Mouse (Mus musculus): ENCODE measurements around the gene Frem1.

The Frem1 gene

DNA sequence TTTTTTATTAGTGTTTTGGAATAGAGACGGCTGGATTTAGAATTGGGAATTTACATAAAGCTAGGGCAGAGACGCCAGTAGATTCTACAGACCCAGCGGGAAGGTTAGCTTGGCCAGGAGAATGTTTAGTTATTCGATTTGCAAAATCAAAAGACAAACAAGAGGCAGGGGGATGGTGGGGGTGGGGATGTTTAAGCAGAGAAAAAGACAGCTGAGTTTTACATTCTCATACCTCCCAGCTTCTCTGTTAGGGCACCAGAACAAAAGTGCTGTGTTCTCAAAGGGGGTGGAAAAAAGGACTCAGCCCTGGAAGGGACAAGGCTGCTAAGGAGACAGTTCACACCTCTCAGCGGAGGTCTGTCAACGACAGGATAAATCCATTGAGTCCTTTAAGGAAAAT lies 180.0 kb downstream of the Frem1 start:
- DNase-seq (ENCODE audit: low spot score in 2 of 2) = no peak

DNA sequence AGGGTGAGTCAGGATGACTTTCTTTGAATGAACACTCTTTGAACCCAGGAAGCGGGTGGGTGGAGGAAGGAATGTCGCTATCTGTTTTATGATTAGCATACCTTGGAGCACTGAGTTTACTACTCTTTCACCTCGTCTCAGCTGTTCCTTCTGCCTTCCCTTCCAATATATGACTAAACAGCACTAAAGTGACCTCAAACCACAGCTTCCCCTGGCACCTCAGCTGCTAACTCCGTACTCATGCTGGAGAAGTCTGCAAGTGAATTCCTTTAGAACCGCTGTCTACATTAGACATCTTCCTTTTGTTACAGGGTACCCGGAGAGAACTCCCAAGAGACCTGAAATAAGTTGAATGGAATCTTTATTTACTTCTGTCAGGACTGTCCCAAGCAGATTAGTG lies 181.2 kb downstream of the Frem1 start:
- DNase-seq (ENCODE audit: low spot score in 2 of 2) = no peak

DNA sequence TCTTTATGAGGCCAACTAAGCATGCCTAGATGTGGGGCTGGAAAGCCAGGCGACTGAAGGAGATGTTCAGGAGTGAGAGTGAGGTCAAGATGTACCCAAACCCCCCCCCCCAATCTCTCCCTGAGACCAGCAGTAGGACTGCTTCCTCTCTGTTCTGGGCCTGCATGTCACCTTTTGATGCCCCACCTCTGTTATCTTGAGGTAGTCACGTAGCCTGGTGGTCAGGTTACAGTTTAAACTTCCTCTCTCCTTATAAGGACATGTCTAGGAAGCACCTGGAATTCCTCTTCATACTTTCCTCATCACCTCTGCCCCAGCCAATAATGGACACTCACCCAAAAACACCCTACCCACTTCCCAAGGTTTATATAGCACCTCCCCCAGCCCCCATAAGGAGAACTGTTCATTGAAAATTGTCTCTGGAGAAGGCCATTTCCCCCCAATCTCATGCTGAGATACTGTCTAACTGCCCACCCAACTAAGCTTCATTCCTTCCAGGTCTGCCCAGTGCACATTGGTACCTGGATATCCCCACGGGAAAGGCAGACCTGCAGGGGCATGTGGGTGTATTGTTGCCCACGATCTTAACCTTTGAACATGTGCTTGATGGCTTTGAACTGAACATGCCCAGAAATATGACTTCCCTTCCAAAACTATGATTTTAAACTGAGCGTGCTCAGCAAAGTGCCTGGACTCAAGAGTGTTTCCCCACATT lies 184.3 kb downstream of the Frem1 start:
- DNase-seq (ENCODE audit: low spot score in 2 of 2) = no peak

DNA sequence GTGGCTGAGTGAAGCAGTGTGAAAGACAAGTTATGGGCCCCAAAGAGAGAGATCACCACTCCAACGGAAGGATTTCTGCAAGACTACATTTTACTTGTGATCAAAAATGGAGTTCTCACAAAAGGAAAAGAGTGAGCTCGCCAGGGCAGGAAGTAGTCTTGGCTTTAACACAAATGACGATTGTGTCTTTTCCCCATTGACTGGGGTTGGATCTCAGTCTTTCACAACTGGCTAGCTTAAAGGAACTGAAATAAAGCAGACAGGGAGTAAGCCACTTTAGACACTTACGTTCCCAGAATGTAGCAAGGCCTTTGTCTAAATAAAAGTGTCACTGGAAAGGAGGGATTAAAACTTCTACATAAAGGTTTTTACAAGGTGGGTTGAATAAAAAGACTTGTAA lies 185.0 kb downstream of the Frem1 start:
- DNase-seq (ENCODE audit: low spot score in 2 of 2) = no peak

DNA sequence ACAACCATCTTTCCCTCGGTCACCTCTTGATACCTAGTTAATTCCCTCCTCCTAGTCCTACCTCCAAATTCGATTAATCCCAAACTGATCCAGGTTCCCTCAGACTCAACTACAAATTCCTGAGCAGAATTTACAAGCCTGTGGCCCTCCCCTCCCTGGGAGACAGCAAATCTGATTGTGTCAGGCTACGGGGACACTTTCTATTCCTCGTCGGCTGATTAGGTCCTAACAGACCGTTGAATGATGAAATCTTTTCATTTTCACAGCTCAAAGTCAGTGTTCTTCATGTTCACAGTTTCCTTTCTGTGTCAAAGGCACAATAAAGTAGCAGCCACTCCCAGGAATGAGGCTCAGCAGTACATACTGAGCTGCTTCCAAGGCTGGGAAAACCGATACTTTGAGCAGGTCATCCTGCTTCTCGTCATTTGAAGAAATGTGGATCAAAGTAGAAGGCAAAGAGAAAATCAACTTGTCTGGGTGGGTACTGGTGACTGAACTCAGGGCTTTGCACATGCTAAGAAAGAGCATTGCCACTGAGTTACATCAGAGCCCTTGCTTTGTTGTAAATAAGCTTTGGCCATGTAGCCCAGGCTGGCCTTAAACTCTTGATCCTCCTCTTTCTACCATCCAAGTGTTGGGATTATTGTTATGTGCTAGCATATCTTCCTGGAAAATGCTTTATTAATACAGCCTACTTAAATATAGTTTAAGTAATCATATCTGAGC lies 187.0 kb downstream of the Frem1 start:
- DNase-seq (ENCODE audit: low spot score in 2 of 2) = no peak

DNA sequence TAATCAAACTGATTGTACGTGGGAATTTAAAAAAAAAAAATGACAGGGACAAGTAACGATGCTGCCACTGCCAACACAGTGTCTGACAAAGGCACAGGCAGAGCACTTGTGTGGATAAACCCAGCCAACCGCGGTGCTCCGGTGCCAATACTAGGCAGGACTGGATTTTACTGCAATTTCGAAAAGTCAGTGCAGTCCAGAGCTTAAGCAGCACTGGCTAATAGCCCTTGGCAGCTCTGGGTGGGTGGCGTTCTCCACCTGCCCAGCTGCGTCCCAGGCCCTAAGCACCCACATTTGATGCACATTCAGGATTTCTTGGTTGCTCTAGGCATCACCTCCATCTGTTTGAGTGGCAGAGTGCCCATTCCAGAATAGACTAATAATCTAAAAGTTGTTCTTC lies 188.8 kb downstream of the Frem1 start:
- DNase-seq (ENCODE audit: low spot score in 2 of 2) = no peak

DNA sequence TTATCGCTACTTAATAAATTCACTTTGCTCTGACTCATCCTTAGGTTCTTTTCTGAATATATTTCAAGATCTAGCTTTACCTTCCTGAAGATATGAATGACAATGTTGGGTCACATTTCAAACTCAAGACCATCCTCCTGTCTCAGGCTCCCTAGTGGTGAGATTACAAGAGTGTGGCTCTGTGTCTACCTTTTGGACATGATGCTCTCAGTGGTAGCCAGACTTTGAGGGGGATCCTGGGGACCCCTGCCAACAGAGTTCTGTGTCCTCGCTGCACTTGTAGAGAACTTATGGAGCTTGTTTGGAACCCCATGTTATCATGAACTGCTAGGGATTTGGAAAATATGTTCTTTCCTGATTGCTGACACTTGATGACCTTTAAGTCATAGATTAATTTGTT lies 190.7 kb downstream of the Frem1 start:
- no peak for DNase-seq (ENCODE audit: low spot score in 2 of 2)

DNA sequence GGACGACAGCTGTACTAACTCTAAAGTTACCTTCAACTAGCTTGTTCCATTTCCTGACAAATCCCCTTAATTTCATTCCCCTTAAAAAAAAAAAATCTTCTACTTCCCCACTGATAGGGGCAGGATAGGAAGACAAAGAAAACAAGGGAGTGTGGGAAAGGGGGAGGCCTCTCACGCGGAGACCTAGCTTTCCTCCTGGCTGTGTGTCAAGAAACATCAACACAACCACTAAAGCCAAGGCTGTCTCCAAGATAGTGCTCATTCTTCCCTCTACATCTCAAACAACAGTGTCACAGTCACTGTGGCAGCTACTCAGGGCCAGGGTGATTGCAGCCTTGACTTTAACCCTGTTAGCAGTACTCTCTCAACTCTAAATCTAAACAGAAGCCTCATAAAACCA lies 191.6 kb downstream of the Frem1 start:
- DNase-seq (ENCODE audit: low spot score in 2 of 2) = no peak

DNA sequence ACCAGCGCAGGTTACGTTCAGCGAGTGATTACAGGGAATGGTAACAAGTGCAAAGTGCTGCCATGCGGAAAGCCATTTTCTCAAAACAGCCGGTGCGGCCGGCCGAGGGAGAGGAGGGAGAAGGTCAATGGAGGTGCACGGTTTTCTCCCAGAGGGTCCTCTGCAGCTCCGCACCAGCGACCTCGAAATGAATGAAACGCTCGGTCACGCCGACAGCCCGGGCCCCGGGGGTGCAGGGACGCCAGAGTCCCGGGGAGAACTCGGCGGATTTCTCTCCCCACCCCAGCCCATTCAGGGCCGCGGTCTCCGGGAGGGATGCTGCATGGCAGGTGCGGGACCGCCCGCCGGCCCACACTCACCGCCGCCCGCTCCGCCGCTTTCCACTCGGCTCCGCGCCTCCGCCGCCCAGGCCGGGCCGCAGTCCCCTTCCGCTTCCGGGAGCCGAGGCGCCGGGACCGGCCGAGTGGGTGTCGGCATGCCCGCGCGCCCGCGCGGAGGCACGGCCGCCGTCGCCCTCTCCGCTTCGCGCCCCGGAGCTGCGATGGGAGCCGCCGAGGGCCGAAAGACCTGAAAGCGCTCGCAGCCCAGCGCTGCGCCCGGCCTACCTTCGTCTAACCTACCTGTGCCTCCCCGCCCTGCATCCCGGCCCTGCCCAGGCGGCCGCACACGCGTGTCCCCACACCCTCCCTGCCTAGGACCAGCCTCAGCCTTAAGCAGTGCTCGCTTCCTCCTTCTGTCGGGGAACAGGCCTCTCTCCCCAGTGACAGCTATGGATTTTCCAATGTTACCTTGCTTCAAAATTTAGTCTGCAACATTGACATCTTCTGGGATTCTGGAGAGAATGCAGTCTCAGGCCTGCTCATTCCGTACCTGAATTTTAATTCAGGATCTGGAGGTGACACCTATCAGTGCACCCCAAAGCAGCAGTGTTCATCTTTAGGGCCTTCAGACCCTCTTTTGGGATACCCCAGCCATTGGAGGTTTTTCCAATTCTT lies 192.7 kb downstream of the Frem1 start, which contains the start of gene Zdhhc21:
Gene Zdhhc21, minus strand, starts transcription at position 828 of the 995 bp plus-strand sequence.
- peak; percentile 44 to 79 for DNase-seq (ENCODE audit: low spot score in 2 of 2)

DNA sequence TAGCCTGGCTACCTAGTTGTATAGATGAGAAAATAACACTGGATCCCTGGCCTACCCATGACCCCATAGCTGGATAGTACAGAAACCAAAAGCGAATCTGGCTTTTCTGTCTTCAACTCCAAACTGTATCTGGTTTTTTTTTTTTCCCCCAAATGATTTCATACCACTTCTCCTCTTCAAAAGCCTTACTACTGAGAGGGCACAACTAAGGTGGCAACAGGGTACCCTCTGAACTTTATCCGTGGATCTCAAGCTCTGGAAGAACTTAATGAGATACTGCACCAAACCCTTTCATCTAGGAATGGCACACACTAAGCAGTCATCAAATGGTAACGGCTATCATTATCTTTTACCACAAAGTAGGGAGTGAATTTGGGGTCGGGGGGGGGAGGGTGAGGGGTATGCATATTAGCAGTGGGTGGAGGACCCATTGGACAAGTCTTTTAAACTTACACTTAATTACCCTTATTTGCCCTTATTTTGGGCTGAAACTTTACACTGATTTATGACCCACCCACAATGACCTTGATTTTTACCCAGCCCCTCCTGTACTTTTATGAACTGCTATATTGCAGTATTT lies 193.6 kb downstream of the Frem1 start:
- no peak for DNase-seq (ENCODE audit: low spot score in 2 of 2)

DNA sequence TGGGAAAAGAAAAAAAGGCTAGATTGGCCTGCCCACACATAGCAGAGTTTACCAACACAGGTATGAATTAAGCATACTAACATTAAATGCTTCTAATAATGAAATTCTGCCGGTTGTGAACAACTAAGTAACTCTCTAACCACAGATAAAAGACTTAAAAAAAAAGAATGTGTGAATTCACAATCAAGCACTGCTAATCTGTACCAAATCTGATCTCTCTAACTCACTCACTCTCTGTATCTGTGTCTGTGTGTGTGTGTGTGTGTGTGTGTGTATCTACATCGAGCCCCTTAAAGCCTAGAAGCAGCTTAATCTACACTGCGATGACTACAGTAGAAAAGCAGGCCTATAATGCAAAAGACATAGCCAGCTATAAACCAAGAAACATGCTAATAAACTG lies 195.2 kb downstream of the Frem1 start:
- no peak for DNase-seq (ENCODE audit: low spot score in 2 of 2)

DNA sequence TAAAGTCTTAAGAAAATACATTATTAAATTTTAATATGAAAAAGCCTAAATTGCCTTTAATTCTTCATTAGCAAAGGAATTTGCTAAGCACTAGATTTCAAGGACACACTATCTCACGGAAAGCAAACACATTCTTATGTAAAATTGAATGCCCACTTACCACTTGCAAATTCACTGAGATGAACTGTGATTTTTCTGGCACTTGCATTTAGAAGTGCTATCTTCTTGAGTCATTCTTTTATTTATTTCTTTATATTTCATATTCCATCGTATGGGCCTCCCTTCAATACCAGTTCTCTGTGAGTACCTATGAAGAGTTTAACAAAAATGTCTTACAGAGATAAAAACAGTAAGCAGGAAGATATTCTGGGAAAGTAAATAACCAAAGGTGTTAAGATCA lies 198.3 kb downstream of the Frem1 start:
- DNase-seq (ENCODE audit: low spot score in 2 of 2) = no peak

DNA sequence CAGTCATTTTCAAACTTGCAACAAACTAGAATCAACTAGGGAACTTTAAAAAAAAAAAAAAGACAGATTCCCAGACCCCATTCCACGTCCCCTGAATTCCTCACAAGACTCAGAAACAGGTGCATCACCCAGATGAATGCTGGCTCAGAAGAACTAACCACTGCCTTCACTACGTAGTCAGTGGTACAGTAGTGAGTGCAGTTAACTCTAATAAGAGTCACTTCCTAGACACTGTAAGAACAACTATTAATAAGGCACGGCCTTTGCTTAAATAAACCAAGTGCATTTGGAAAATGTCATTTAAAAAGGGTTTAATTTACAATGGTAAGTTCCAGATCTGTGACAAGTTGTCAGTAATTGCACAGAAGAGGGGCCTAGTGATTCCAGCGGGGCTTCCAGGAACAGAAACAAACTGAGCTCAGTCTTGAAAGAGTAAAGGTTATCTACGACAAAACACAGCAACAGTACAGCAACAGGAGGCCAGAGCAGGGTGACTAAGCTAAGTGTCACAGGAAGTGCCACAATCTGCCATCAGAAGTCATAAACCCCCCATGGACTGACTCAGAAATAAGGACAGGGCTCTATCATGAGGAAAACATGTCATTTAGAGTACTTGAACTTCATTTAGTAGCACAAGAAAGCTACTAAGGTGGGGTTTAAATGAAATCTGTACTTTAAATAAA lies 203.4 kb downstream of the Frem1 start:
- no peak for DNase-seq (ENCODE audit: low spot score in 2 of 2)
